Mouse (Mus musculus) bone marrow macrophage, adult 2 months (primary cell): ENCODE data around the gene Bdh1.

Source experiments
- CTCF ChIP-seq: IDR thresholded peaks from 2 replicates; pipeline ENCODE4 v1.5.1; 2012; ENCODE audit warnings: low read depth, mild to moderate bottlenecking, low read length, moderate library complexity
- POLR2A ChIP-seq: IDR thresholded peaks from 2 replicates; pipeline ENCODE4 v1.6.1; 2012; ENCODE audit warnings: mild to moderate bottlenecking, low read depth, low read length, borderline replicate concordance

DNA sequence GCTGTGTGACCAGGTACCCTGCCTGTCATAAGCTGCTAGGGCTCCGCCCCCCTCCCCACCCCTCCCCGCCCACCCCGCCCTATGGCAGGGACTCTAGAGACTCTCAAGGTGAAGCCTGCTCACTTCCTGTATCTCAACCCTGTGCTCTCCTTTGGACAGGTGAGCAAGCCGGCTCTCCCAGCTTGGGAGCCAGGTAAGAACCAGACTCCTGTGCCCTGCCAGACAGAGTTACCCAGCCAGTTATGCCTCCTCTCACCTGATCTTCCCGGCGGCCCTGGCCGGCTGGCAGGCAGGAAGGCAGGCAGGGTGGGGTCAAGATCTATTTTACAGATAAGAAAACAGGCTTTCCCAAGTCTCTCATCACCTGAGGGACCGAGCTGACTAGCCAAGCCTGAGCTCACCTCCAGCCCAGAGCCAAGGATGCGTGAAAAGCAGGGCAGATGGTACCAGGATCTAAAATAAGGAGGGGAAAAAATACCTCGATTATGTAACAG, 37.9 kb downstream of the Bdh1 start:
- no peak for TF ChIP-seq CTCF
- no peak for TF ChIP-seq POLR2A
